Mouse (Mus musculus) small intestine, adult 2 months (tissue): ENCODE results near the gene Rps6ka4.

ENCODE experiments used
- CTCF ChIP-seq: fragments of 200-500 bp; IDR thresholded peaks from 2 replicates; pipeline ENCODE4 v1.5.1; 2012; ENCODE audit warnings: low read depth, mild to moderate bottlenecking, control low read depth, inconsistent platforms, low read length, moderate library complexity, mixed read lengths; ENCODE audit not compliant: insufficient replicate concordance, insufficient read length; ENCODE audit errors: extremely low read depth
- POLR2A ChIP-seq: fragments of 200-500 bp; IDR thresholded peaks from 2 replicates; pipeline ENCODE4 v1.6.1; 2012; ENCODE audit warnings: low read depth, mild to moderate bottlenecking, control low read depth, inconsistent platforms, low read length, moderate library complexity

DNA sequence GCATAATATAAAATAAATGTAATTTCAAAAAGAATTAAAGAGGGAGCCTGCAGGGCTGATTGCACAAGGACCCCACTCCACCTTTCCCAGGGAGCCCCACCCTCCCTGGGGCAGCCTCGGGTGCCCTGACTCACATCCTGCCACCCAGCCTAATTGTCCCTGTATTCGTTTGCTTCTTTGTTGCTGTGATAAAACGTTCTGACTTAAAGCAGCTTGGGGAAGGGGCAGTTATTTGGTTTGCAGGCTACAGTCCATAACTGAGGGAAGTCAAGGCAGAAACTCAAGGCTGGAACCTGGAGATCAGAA is 809 bp upstream of the Rps6ka4 start:
- no peak for TF ChIP-seq CTCF
- no peak for TF ChIP-seq POLR2A
